18 mouse cellular contexts compared by ENCODE assay signal in the genomic region with DNA sequence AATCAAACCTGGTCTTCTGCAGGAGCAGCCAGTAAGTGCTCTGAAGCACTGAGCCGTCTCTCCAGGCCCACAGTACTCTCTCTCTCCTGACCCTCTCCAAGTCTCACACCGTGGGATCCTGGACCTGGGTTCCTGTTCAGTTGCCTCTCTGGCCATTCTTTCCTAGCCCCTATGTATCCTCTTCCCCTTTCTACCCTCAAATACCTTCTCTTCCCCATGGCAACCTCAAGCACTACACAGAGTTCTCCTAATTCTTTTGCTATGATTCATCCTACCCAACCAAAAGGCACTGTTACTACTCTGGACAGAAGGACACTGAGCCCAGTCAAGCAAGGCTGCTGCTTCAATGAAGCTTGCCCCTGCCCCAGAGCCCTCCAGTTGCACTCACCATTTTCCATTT. TPM values are rescaled to one million over a fixed set of nuclear protein-coding genes. Genes with fewer than 3 reads are reported as not detected.
DNase-seq lines count a peak whose midpoint lies in the region; ATAC-seq lines count a peak whose summit lies in the region.
"Had no signal": no experiment of that assay in that cellular context is flagged by ENCODE, and none has a peak within 500 bp of the region (broad histone marks: within the 10 kb centered on the region; RNA-seq: fewer than 3 reads in every experiment).

No protein-coding gene starts in this region.

- DNase-seq in 3T3-L1 (ENCODE audit: low read depth, low spot score) = peak; percentile 65
- DNase-seq in Muller cell, postnatal 12 days (ENCODE audit: inconsistent ontology term) = peak; percentile 86
- no peak for DNase-seq in kidney, adult 9 months
- DNase-seq in layer of hippocampus, adult 9-10 months (ENCODE audit: low spot score) = no peak
- no peak for DNase-seq in cerebellum, postnatal 14 days
- no peak for DNase-seq in left cerebral cortex, adult 18-20 months (ENCODE audit: low spot score in 2 of 2)
- DNase-seq: adrenal gland, postnatal 10 days; cerebellum, adult 11-12 months; cerebellum, adult 9-10 months; embryo, embryonic 11 days; gastrocnemius, adult 2 months; gastrocnemius, postnatal 25 days; heart, adult 11 months; heart, postnatal 36 days had no signal

- ATAC-seq in common myeloid progenitor, adult 5-6 weeks (replicated peaks; ENCODE audit: low read depth, poor library complexity, severe bottlenecking) = peak; percentile 33
- ATAC-seq in megakaryocyte progenitor cell, adult 5-6 weeks (replicated peaks; ENCODE audit: poor library complexity) = peak; percentile 33; the same call in 1 of the 2 replicates
- ATAC-seq: forebrain, embryonic 14.5 days; hindbrain, postnatal 0 days had no signal

RNA-seq across cellular contexts. Expression of gene Camta1, which starts 19.1 kb away (rescaled TPM):
- total RNA-seq in common myeloid progenitor, adult 5-6 weeks (2017) = 26.6 and 34.9 TPM in 2 replicates
- 77.9 and 81.5 TPM in 2 replicates for total RNA-seq in megakaryocyte progenitor cell, adult 5-6 weeks (2015)
- 16.3 and 40.1 TPM in 2 replicates for total RNA-seq in megakaryocyte progenitor cell, adult 5-6 weeks (2017)
- 100 to 1,000 TPM; 247 to 265 TPM for total RNA-seq in left cerebral cortex, adult 18-20 months (2021)

Comparison
In these comparisons a context has a peak if more than half of its experiments do, and no peak if none do; other contexts are left out.
1. DNase-seq: peak in 3T3-L1 (single experiment) and Muller cell, postnatal 12 days (single experiment); none in kidney, adult 9 months (single experiment), layer of hippocampus, adult 9-10 months (single experiment), cerebellum, postnatal 14 days (0 of 2) and left cerebral cortex, adult 18-20 months (0 of 2).